ENCODE assay signal across 13 mouse cellular contexts in the genomic region with DNA sequence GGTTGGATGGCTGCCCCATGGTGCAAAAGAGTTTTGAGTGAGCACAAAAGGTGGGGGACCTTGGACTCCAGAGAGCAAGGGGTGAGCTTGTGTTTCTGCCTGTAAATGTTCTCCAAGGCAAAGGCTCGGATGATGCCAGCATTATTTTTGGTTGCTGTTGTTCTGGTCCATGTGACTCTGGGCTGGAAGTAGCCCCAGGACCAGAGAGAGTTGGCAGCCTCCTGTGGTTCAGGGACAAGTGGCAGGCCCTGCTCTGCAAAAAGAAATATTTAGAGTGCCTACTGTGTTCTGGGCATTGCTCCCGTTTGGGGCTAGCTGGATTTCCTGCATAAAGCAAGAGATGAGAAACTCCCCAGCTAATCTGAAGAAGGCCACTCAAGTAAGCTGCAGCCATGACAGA. TPM values are rescaled to one million over a fixed set of nuclear protein-coding genes. Genes with fewer than 3 reads are reported as not detected.
A peak's percentile ranks its signal among the peaks of the same experiment; 100 is the strongest.
DNase-seq lines count a peak whose midpoint lies in the region; ATAC-seq and TF ChIP-seq lines count a peak whose summit lies in the region.
"Had no signal": no experiment of that assay in that cellular context is flagged by ENCODE, and none has a peak within 500 bp of the region (broad histone marks: within the 10 kb centered on the region; RNA-seq: fewer than 3 reads in every experiment).

No protein-coding gene starts in this region.

- intact Hi-C loops in left cerebral cortex, postnatal 14 days (cut with DNase I): no loop called here

- WGBS in kidney, adult 2 months: 25% methylated on average over 2 of the region's 2 CpGs
- 2% methylated on average over 2 of the region's 2 CpGs for WGBS in cerebellum, adult 2 months

- DNase-seq in kidney, adult 2 months: peak; percentile 79
- DNase-seq in kidney, postnatal 10 days: no peak
- DNase-seq in cerebellum, adult 2 months: peak; percentile 84 to 95
- peak; percentile 72 to 75 for DNase-seq in heart, adult 9 months (ENCODE audit: low spot score in 2 of 2)
- peak; percentile 45 to 55 for DNase-seq in left cerebral cortex, postnatal 14 days (ENCODE audit: low spot score in 2 of 2)
- DNase-seq in urinary bladder, postnatal 4 days (ENCODE audit: low spot score in 2 of 2): no peak

- H3K36me3 ChIP-seq in kidney, adult 2 months (ENCODE audit: control insufficient read depth, insufficient read depth, low read length): no peaks in the 10 kb centered on the region
- H3K36me3 ChIP-seq: limb, embryonic 15.5 days had no signal

- H3K27ac ChIP-seq in kidney, adult 2 months (ENCODE audit: insufficient read depth, low read depth, low read length): no peak overlapping the region
- H3K27ac ChIP-seq in cerebellum, adult 2 months (ENCODE audit: insufficient read depth, low read length): peak overlapping the region; percentile 32
- H3K27ac ChIP-seq: limb, embryonic 15.5 days had no signal

- no peaks in the 10 kb centered on the region for H3K4me1 ChIP-seq in kidney, adult 2 months (ENCODE audit: control insufficient read depth, insufficient read depth, low read length)
- peaks cover 15% of the 10 kb centered on the region for H3K4me1 ChIP-seq in cerebellum, adult 2 months (ENCODE audit: control insufficient read depth, insufficient read depth, low read length)
- H3K4me1 ChIP-seq: limb, embryonic 15.5 days had no signal

- TF ChIP-seq CTCF in kidney, adult 2 months (conservative IDR thresholded peaks at IDR 0.05; ENCODE audit: insufficient read depth, insufficient read length, low read depth, low read length): no peak
- no peak for TF ChIP-seq CTCF in cerebellum, adult 2 months (IDR thresholded peaks at IDR 0.05; ENCODE audit: borderline replicate concordance, insufficient read depth, low read depth, low read length)

- no peak for TF ChIP-seq POLR2A in kidney, adult 2 months (IDR thresholded peaks at IDR 0.05; ENCODE audit: low read depth, low read length)
- peak; percentile 12; the same call in 1 of the 2 replicates for TF ChIP-seq POLR2A in cerebellum, adult 2 months (IDR thresholded peaks at IDR 0.05; ENCODE audit: borderline replicate concordance, insufficient read depth, low read length)

- no peaks in the 10 kb centered on the region for H3K27me3 ChIP-seq in kidney, adult 2 months (replicated peaks; ENCODE audit: control insufficient read depth, insufficient read depth, low read length)
- H3K27me3 ChIP-seq in cerebellum, adult 2 months (ENCODE audit: control insufficient read depth, insufficient read depth, low read length): no peaks in the 10 kb centered on the region

- no peak overlapping the region for H3K4me3 ChIP-seq in kidney, adult 2 months (ENCODE audit: insufficient read depth, low read depth, low read length)
- no peak overlapping the region for H3K4me3 ChIP-seq in cerebellum, adult 2 months (replicated peaks; ENCODE audit: insufficient read depth, low read depth, low read length)
- H3K4me3 ChIP-seq: limb, embryonic 15.5 days had no signal

- no peak for ATAC-seq in activated CD4-positive, CD25-positive, alpha-beta regulatory T cell, adult 4 months
- ATAC-seq in erythroid progenitor cell, adult 5-6 weeks (replicated peaks; ENCODE audit: low FRiP score, poor library complexity, severe bottlenecking): no peak
- ATAC-seq: midbrain, embryonic 16.5 days had no signal

RNA-seq across cellular contexts. Expression of gene Myh14, which starts 6.0 kb away (rescaled TPM):
- polyA plus RNA-seq in kidney, adult 2 months (2012; rRNA removed): 8.5 and 12.4 TPM in 2 replicates
- polyA plus RNA-seq in cerebellum, adult 2 months (2012; rRNA removed): 54.9 and 56.2 TPM in 2 replicates
- 10 to 100 TPM in 1 of 2 experiments, 1 to 10 TPM in 1; 8.8 to 14.5 TPM for total RNA-seq in left cerebral cortex, postnatal 14 days (2021)
- polyA plus RNA-seq in activated CD4-positive, CD25-positive, alpha-beta regulatory T cell, adult 4 months (2017; shearing (Covaris generic)): under 1 TPM in 1 of 2 experiments, not detected in 1; 0.38 TPM
- total RNA-seq in erythroid progenitor cell, adult 5-6 weeks (2015; ENCODE audit: low replicate concordance): not detected in 2 replicates
- 0.08 TPM in 1 of 2 replicates, not detected in the other for total RNA-seq in erythroid progenitor cell, adult 5-6 weeks (2017; ENCODE audit: low replicate concordance)
- total RNA-seq: common myeloid progenitor, adult 5-6 weeks; granulocyte monocyte progenitor cell, adult 5-6 weeks had no signal

RNA-seq across cellular contexts. Expression of gene Izumo2, which starts 31.9 kb away (rescaled TPM):
- polyA plus RNA-seq in kidney, adult 2 months (2012; rRNA removed): not detected in 2 replicates
- not detected in 2 replicates for polyA plus RNA-seq in cerebellum, adult 2 months (2012; rRNA removed)
- not detected for total RNA-seq in left cerebral cortex, postnatal 14 days (2021)
- polyA plus RNA-seq in activated CD4-positive, CD25-positive, alpha-beta regulatory T cell, adult 4 months (2017; shearing (Covaris generic)): not detected
- not detected in 2 replicates for total RNA-seq in erythroid progenitor cell, adult 5-6 weeks (2015; ENCODE audit: low replicate concordance)
- not detected in 2 replicates for total RNA-seq in erythroid progenitor cell, adult 5-6 weeks (2017; ENCODE audit: low replicate concordance)
- total RNA-seq: common myeloid progenitor, adult 5-6 weeks; granulocyte monocyte progenitor cell, adult 5-6 weeks; MEL had no signal
- polyA plus RNA-seq: limb, embryonic 15.5 days; midbrain, embryonic 16.5 days had no signal

Comparison
In these comparisons a context has a peak if more than half of its experiments do, and no peak if none do; other contexts are left out.
1. DNase-seq: peak in kidney, adult 2 months (single experiment), cerebellum, adult 2 months (2 of 2), heart, adult 9 months (2 of 2) and left cerebral cortex, postnatal 14 days (2 of 2); none in kidney, postnatal 10 days (single experiment) and urinary bladder, postnatal 4 days (0 of 2).